Mouse (Mus musculus) spleen, postnatal 10 days (tissue): ENCODE data around the gene Cfap161.

Experiments used
- DNase-seq, 2 experiments: peaks; one replicate each; pipeline ENCODE4 v3.0.0; 2021 to 2022; ENCODE audit warnings: low spot score in 2 of 2

The Cfap161 gene

GRCm38 (mm10) chr7:83739680-83740310, 54.9 kb downstream of the Cfap161 start:
- no peak for DNase-seq

DNA sequence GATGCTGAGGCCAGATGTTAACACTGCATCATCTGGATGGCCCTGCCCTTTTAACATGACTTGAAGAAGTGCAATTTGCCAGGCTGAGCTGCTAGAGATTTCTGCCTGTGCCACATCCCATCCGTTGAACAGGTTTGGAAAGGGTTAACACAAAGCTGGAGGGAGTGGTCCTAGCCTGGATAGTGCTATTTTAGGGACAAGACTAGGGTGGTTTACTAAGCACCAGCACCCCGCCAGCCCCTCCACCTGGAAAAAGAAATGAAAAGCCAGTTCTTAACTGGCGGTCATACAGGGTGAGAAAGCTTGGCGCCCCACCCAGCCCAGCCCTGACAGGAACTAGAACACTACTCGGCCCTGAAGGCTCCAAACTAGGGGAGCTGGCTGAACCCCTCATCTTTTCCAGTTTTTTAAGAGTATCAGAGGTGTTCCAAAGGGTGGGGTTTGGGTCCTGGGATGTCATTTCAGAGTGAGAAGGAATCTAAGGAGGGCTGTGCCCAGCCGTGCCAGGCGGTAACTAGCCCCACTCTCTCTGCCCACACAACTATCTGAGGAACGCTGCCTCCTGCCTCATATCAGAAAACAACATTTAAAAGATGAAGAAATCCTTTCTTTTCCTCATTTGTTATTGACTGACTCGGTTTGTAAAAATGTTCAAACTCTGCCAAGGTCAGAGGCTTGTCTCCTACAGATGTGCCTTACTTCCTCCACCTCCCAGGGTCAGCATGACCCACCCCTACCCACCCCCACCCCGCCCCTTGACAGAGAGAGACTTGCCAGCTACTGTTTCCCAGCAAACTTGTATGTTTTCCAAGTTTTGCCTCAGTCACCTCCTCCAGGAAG, 55.8 kb downstream of the Cfap161 start:
- no peak for DNase-seq

- no peak for DNase-seq
Measured at GRCm38 (mm10) chr7:83737914-83738490, 56.7 kb downstream of the Cfap161 start.

- DNase-seq: no peak
Measured at GRCm38 (mm10) chr7:83736341-83737115, 58.2 kb downstream of the Cfap161 start.

DNA sequence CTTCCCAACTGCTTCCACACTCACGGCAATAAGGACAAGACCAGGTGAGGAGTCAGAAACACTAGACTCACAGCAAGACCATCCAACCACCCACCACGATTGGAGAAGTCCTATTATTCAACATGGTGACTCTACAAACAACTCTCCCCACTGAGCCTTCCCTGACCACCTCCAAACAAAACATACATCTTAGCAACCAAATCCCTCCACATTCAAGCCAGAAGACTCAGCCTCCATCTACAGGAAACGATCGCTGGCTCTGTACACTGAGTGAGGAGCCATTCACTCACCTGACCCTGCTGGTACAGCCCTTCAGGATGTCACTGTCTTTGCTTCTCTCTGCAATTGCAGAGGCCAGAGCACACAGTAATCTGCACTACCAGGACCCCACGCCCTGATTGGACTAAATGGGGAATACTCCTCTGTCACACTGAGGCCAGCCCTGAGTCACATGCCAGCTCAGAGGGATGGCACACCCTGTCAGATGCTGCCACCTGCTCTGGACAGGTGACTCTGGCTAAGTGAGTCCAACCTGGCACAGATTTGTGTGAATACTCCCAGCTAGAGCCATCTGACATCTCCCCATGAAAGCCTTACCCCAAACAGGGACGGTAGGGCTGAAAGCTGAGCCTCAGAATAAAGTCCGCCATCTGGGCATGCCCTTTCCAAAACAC, 59.4 kb downstream of the Cfap161 start:
- DNase-seq: no peak

GRCm38 (mm10) chr7:83734671-83735082, 60.0 kb downstream of the Cfap161 start:
- no peak for DNase-seq

- no peak for DNase-seq
Measured at GRCm38 (mm10) chr7:83734246-83734645, 60.4 kb downstream of the Cfap161 start.

GRCm38 (mm10) chr7:83732781-83733180, 61.9 kb downstream of the Cfap161 start:
- DNase-seq: no peak

- no peak for DNase-seq
Measured at GRCm38 (mm10) chr7:83731961-83732666, 62.6 kb downstream of the Cfap161 start.

- DNase-seq: no peak
Measured at GRCm38 (mm10) chr7:83731297-83731696, 63.4 kb downstream of the Cfap161 start.

DNA sequence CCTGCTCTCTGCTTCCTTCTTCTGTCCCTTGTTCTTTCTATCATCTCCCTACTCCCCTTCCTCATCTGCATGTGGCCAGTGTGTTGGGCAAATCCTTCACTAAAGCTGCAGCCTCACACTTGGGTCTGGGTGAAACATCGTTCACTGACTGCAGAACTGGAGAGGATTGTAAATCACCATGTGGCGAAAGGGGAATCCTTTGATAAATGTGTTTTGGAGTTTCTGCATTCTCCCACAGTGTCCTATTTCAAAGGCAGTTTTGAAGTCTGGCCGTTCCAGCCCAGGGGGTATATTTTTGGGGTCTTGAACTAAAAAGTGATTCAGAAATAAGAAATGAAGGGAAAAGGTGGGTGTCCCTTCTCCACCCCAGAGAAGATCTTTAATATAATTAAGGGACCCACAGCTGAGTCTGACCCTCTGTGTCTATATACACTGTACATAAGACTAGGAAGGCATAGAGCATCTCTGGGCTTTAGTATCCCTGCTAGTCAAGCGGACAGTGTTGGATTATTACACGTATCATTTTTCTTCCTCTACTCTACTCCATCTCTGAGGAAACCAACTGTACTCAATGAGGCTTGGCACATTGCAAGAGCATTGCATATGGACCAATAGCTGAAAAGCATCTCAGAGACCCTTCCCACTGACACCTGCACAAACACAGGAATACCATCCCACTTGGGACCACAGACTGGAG, 67.6 kb downstream of the Cfap161 start:
- DNase-seq: no peak

GRCm38 (mm10) chr7:83725801-83726200, 68.9 kb downstream of the Cfap161 start:
- DNase-seq: no peak

DNA sequence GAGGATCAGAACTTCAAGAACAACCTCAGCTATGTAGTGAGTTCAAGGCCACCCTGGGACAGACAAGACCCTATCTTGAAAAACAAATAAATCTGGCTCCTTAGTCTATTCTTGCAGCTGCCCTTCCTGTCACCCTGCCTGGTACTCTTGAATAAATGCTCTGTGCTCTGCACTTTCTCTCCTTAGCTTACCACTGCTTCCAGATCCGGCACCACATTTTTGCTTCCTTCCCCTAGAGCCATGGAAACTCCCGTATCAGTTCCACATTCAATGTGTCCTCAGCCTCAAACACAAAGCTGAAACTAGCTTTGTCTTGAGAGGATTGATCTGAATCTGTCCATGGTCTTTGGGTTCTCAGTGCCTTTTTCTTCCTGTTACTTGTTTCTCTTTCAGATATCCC, 70.1 kb downstream of the Cfap161 start:
- no peak for DNase-seq
